Mouse (Mus musculus) layer of hippocampus, adult 18-20 months (tissue): ENCODE measurements around the gene Hcrt. TPM values are rescaled to one million over a fixed set of nuclear protein-coding genes. Genes with fewer than 3 reads are reported as not detected.

Experiments used
- DNase-seq, 2 experiments: peaks; one replicate each; pipeline ENCODE4 v3.0.0; 2022; ENCODE audit warnings: low spot score in 2 of 2
- total RNA-seq, 2 experiments: library from RNA; stranded (reverse); gene quantifications; 2 replicates each; pipeline ENCODE4 v1.2.3; 2021

Hcrt gene
- total RNA-seq, 2 experiments from 2014 or later, result not detected

- DNase-seq, result no peak
Measured at GRCm38 (mm10) chr11:100713174-100713573, 49.6 kb downstream of the Hcrt start.

GRCm38 (mm10) chr11:100711783-100712615, 50.7 kb downstream of the Hcrt start, which contains the start of gene Kat2a:
Gene Kat2a (minus strand): TSS chr11:100712465.
- DNase-seq, result peak; percentile 81 to 90

Other genes with a start within 250 kb of the Hcrt start
- 100 to 1,000 TPM; 118 to 124 TPM for gene Acly, start 234.9 kb downstream of the Hcrt start, total RNA-seq
- 1 to 10 TPM in 1 of 2 experiments, under 1 TPM in 1; 0.96 to 1.1 TPM for gene Ttc25, start 217.3 kb downstream of the Hcrt start, total RNA-seq
- 100 to 1,000 TPM; 171 to 195 TPM for gene Cnp, start 188.0 kb downstream of the Hcrt start, total RNA-seq
- gene Nkiras2, start 143.7 kb downstream of the Hcrt start, total RNA-seq, result 10 to 100 TPM; 10.8 to 11.1 TPM
- 100 to 1,000 TPM; 223 to 252 TPM for gene Dnajc7, start 142.8 kb downstream of the Hcrt start, total RNA-seq
- gene Zfp385c, start 70.5 kb downstream of the Hcrt start, total RNA-seq, result under 1 TPM in 1 of 2 experiments, not detected in 1; 0.37 TPM
- 1 to 10 TPM; 1.4 to 2.5 TPM for gene Dhx58, start 58.7 kb downstream of the Hcrt start, total RNA-seq
- gene Kat2a, start 50.5 kb downstream of the Hcrt start, total RNA-seq, result 10 to 100 TPM; 53.9 to 58.0 TPM
- not detected for gene Hspb9, start 49.1 kb downstream of the Hcrt start, total RNA-seq
- gene Rab5c, start 24.7 kb downstream of the Hcrt start, total RNA-seq, result 100 to 1,000 TPM; 149 to 156 TPM
- 1 to 10 TPM; 2.0 to 2.1 TPM for gene Kcnh4, start 3.0 kb downstream of the Hcrt start, total RNA-seq
- 1 to 10 TPM; 4.4 to 7.0 TPM for gene Ghdc, start 8.0 kb upstream of the Hcrt start, total RNA-seq
- gene Stat5b, start 87.8 kb upstream of the Hcrt start, total RNA-seq, result 10 to 100 TPM; 12.1 to 16.2 TPM
- gene Stat5a, start 96.4 kb upstream of the Hcrt start, total RNA-seq, result 1 to 10 TPM; 1.1 to 1.8 TPM
- 10 to 100 TPM; 35.5 to 35.9 TPM for gene Stat3, start 176.6 kb upstream of the Hcrt start, total RNA-seq
- gene Cavin1, start 208.0 kb upstream of the Hcrt start, total RNA-seq, result 10 to 100 TPM; 15.8 to 16.0 TPM
- 100 to 1,000 TPM; 421 to 426 TPM for gene Atp6v0a1, start 246.5 kb upstream of the Hcrt start, total RNA-seq